Mouse (Mus musculus): ENCODE results near the gene S1pr5. TPM values are rescaled to one million over a fixed set of nuclear protein-coding genes. Genes with fewer than 3 reads are reported as not detected.
A peak's percentile ranks its signal among the peaks of the same experiment; 100 is the strongest.
"Not testable (repeated sequence)": the region's sequence is repeated elsewhere in the genome, so short reads cannot be mapped to it uniquely, and the experiment has no call there.

S1pr5 gene
- 6.2 and 6.3 TPM in 2 replicates for polyA plus RNA-seq (2015; fragmentation: Nextera tagmentation; extraction: Ambion mirVana)

DNA sequence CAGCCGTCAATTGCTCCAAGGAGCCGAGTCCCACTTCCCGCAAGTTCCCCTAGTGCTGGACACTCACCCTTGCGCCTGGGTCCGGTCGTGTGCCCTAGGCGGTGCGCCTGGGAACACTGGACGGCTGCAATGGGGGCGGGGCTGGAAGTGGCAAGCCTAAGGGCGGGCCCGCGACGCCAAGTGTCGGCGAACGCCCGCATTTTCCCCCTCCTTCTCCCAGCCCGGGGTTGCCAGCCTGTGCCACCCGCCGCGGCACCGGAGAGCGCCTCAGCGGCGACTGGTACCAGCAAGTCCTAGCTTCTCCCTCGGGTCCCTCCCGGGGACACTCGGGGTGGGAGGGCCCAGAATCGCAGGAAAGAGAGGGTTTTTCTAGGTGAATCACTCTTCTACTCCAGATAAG lies at the start of gene S1pr5:
S1pr5 (minus strand) TSS at position 118 of the 400 bp plus-strand sequence.
- H3K4me2 ChIP-seq, result peak within 1 kb of the TSS; percentile 38
- no peaks in the 10 kb centered on the region for H3K9me3 ChIP-seq
- no peak for ATAC-seq (ENCODE audit: insufficient number of reproducible peaks, low FRiP score, low TSS enrichment, low read depth)
- H3K9ac ChIP-seq, result 0 out of 2 replicates have a peak within 1 kb of the TSS, but pooled peaks have one; percentile 10
- H3K4me1 ChIP-seq, result peaks cover 26% of the 10 kb centered on the region
- H3K27me3 ChIP-seq, result peaks cover 78% of the 10 kb centered on the region
- 1% methylated on average over 30 of the region's 30 CpGs for WGBS
- peak within 1 kb of the TSS; percentile 30 for H3K4me3 ChIP-seq
- H3K36me3 ChIP-seq, result no peaks in the 10 kb centered on the region
- H3K27ac ChIP-seq, result no peak within 1 kb of the TSS

DNA sequence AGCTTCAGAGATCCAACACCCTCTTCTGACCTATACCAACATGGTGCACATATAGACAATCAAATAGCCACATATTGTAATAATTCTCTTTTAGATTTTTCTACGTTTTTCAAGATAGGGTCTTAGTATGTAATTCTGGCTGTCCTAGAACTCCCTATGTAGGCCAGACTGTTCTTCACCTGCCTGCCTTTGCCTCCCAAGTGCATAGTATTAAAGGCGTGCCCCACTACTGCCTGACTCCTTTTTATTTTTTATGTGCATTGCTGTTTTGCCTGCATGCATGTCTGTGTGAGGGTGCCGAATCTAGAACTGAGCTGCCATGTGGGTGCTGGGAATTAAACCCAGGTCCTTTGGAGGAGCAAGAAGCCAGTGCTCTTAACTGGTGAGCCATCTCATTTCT lies 44.0 kb upstream of the S1pr5 start:
- no peaks in the 10 kb centered on the region for H3K36me3 ChIP-seq
- 87% methylated on average over 3 of the region's 3 CpGs for WGBS
- peaks cover 22% of the 10 kb centered on the region for H3K4me1 ChIP-seq
- no peak for ATAC-seq (ENCODE audit: insufficient number of reproducible peaks, low FRiP score, low TSS enrichment, low read depth)
- H3K4me2 ChIP-seq, result no peak overlapping the region; the same call in 1 of the 2 replicates
- H3K4me3 ChIP-seq, result no peak overlapping the region
- H3K9ac ChIP-seq, result no peak overlapping the region
- H3K27ac ChIP-seq, result no peak overlapping the region
- H3K9me3 ChIP-seq, result no peaks in the 10 kb centered on the region
- no peaks in the 10 kb centered on the region for H3K27me3 ChIP-seq

DNA sequence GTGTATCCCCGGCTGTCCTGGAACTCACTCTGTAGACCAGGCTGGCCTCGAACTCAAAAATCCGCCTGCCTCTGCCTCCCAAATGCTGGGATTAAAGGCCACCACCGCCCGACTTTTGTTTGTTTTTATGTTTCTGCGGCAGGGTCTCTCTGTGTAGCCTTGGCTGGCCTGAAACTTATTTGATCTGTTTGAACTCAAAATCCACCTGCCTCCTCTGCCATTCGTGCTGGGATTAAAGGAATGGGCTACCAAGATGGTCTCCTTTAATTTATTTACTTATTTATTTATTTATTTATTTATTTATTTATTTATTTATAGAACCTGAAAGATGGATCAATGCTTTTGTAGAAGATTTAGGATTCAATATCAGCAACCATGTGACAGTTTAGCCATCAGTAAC lies 43.6 kb upstream of the S1pr5 start:
- not testable (repeated sequence) for H3K27me3 ChIP-seq; H3K36me3 ChIP-seq; ATAC-seq (ENCODE audit: insufficient number of reproducible peaks, low FRiP score, low TSS enrichment, low read depth); H3K9ac ChIP-seq; H3K9me3 ChIP-seq
- peak overlapping the region; percentile 82 for H3K27ac ChIP-seq
- peak overlapping the region; percentile 76 for H3K4me3 ChIP-seq
- H3K4me1 ChIP-seq, result peaks cover 26% of the 10 kb centered on the region
- H3K4me2 ChIP-seq, result peak overlapping the region; percentile 64
- 15% methylated on average over 7 of the region's 7 CpGs for WGBS

DNA sequence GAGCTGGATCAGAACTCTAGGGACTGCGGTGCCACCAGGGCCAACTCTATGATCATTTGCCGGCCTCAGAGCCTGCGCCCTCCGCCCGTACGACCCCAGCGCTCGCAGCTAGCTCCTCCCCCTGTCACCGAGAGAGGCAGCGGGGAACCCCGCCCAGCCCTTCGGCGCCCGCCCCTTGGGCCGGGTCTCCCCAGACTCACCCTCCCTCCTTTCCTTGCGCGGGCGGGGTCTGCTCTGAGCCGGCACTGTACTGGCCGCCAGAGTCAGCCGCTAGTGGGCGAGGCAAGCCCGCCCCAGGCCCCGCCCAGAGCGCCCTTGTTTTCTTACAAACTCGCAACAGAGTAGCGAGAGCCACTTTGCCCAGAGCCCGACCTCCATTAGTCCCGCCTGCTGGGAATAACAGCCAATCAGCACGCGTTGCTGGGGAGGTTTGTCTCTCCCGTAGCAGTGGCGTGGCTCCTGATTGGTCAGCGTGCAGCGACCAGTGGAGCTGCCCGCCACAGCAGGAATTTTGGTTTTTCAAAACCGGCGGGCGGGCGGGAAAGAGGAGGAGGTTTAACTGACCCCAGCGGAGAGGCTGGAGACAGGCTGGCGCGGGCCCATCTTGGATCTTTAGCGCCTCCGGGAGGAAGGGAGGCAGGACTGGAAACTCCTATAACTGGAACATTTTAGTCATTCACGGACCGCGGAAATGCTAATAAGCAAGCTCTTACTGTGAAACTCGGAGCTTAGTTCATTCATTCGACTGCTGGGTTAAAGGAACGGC lies 43.0 kb upstream of the S1pr5 start, which contains the start of gene Cdkn2d:
Cdkn2d (minus strand) TSS at position 386 of the 766 bp plus-strand sequence.
- Histone ChIP-seq H3K9ac (peak within 1 kb of the TSS; percentile 64), H3K4me2 (peak within 1 kb of the TSS; percentile 74), H3K4me3 (peak within 1 kb of the TSS; percentile 76), H3K4me1 (peaks cover 32% of the 10 kb centered on the region), H3K36me3 (no peaks in the 10 kb centered on the region; the same call in 1 of the 2 replicates), H3K27ac (peak within 1 kb of the TSS; percentile 82), H3K9me3 (no peaks in the 10 kb centered on the region), H3K27me3 (no peaks in the 10 kb centered on the region)
- ATAC-seq (ENCODE audit: insufficient number of reproducible peaks, low FRiP score, low TSS enrichment, low read depth), result peak; percentile 98
- under 1% methylated on average over 49 of the region's 51 CpGs for WGBS

DNA sequence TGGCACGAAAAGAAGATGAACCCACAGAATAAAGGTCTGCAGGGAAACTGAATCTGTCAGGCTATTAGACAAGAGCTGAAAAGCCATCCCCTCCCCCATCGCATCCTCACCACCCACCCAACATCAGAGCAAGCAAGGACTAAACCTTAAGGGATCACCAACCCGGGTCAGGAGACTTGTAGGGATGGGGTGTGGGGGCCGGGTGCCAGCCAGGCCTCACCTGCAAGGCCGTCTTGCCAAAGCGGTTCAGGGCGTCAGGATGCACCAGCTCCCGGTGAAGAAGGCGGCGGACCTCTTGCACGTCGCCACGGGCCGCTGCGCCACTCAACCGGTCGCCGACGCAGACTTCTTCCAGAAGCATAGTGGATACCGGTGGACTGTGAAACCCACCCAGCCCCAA lies 42.3 kb upstream of the S1pr5 start:
- under 1% methylated on average over 20 of the region's 20 CpGs for WGBS

DNA sequence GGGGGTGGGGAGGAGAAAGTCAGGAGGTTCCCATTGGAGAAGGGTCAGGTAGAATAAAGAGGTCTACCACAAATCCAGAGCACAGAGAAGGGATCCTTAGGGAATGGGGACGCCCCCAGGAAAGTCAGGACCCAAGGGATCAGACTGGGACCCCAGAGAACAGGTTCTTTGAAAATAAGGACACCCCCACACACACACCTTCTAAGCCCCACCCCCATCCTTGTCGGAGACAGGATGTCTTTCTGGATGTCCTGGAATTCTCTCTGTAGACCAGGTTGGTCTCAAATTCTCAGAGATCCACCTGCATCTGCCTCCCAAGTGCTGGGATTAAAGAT lies 41.1 kb upstream of the S1pr5 start:
- no peaks in the 10 kb centered on the region for H3K9me3 ChIP-seq
- H3K27ac ChIP-seq, result no peak overlapping the region
- peak overlapping the region; percentile 69; the same call in 1 of the 2 replicates for H3K4me2 ChIP-seq
- H3K36me3 ChIP-seq, result peaks cover 9% of the 10 kb centered on the region
- ATAC-seq (ENCODE audit: insufficient number of reproducible peaks, low FRiP score, low TSS enrichment, low read depth), result no peak
- H3K27me3 ChIP-seq, result no peaks in the 10 kb centered on the region
- WGBS, result 81% methylated on average over 2 of the region's 2 CpGs
- H3K9ac ChIP-seq, result no peak overlapping the region
- H3K4me3 ChIP-seq, result peak overlapping the region; percentile 76; the same call in 1 of the 2 replicates
- H3K4me1 ChIP-seq, result peaks cover 34% of the 10 kb centered on the region

More for the DNA sequence above, 42.3 kb upstream of the S1pr5 start:
- peak overlapping the region; percentile 82 for H3K27ac ChIP-seq
- peak overlapping the region; percentile 76 for H3K4me3 ChIP-seq
- no peaks in the 10 kb centered on the region for H3K27me3 ChIP-seq
- no peaks in the 10 kb centered on the region; the same call in 1 of the 2 replicates for H3K36me3 ChIP-seq
- H3K4me2 ChIP-seq, result peak overlapping the region; percentile 74
- H3K9ac ChIP-seq, result peak overlapping the region; percentile 64
- no peak for ATAC-seq (ENCODE audit: insufficient number of reproducible peaks, low FRiP score, low TSS enrichment, low read depth)
- peaks cover 34% of the 10 kb centered on the region for H3K4me1 ChIP-seq
- H3K9me3 ChIP-seq, result no peaks in the 10 kb centered on the region

DNA sequence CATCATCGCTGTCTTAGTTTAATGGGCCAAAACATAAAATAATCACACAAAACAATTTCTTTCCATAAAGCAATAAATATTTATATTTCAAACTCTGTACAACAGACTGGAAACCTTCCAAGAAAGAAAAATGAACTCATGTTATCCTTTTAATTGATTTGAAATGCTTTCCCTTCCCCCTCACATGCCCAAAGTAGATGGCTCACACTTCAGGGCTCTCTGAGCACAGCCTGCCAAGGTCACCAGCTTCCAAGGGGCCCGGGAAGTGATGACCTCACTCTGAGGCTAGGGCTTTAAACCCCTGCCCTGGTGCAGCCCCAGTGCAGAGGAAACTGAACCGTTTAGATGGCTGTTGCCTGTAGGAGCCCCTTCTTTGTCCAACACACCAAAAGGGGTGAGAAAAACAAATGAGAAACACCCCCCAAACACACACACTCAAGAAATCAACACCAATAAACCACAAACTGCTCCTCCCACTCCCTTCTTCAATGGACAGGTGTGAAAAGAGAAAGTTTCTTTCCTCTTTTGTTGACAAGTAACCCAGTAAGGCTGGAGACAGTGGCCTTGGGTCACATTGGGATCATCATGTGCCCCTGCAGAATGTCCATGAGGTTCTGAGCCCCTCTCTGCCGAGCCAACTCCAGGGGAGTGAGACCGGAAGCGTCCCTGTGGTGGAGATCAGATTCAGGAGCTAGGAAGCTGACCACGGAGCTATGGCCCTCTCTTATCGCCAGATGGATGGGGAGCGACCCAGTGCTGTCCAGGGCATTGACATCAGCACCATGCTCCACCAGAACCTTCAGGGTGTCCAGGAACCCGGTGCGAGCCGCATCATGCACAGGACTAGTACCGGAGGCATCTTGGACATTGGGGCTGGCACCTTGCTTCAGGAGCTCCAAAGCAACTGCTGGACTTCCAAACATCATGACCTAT lies 40.4 kb upstream of the S1pr5 start:
- peaks cover 34% of the 10 kb centered on the region for H3K4me1 ChIP-seq
- H3K36me3 ChIP-seq, result peaks cover 15% of the 10 kb centered on the region
- peak overlapping the region; percentile 69 for H3K4me2 ChIP-seq
- no peaks in the 10 kb centered on the region for H3K9me3 ChIP-seq
- peak overlapping the region; percentile 91 for H3K27ac ChIP-seq
- WGBS, result 73% methylated on average over 13 of the region's 13 CpGs
- H3K4me3 ChIP-seq, result peak overlapping the region; percentile 81
- 0 out of 2 replicates have a peak overlapping the region, but pooled peaks have one; percentile 23 for H3K9ac ChIP-seq
- no peak for ATAC-seq (ENCODE audit: insufficient number of reproducible peaks, low FRiP score, low TSS enrichment, low read depth)
- no peaks in the 10 kb centered on the region for H3K27me3 ChIP-seq

DNA sequence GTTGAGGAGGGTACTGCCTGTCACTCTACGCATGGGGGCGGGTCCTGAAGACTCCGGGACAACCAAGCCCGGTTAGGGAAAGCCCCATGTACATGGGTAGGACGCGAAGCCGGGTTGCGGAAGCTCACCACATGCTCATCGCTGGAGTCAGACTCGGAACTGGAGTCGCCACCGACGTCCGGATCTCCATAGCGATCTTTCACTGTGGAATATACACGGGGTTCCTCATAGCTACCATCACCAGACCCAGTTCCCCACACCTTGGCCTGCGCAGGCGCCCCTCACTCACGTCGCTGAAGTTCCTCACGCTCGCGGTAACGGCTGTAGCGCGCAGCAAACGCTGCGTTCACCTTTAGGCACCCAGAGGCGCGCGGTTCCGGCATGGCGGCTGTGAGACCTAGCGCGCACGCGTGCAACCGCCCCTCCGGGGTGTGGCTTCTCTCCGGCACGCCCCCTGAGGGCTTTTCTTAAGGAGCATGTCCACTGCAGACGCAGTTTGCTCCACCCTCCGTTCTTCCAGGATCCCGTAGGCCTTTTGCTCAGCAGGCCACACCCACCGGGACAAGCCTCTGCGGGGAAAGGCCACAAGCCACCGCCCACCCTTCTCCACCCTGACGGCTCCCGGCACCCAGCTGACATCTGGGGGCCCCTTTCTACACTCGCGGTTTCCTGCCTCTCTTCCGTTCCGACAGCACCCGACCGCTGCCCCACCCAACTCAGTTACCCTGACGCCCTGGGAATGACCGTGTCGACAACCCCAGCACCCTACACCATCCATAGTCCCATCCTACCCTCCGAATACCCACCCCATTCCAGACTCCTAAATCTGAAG lies 39.5 kb upstream of the S1pr5 start, which contains the start of gene Kri1:
Kri1 (minus strand) TSS at position 399 of the 832 bp plus-strand sequence.
- H3K36me3 ChIP-seq, result peaks cover 18% of the 10 kb centered on the region
- ATAC-seq (ENCODE audit: insufficient number of reproducible peaks, low FRiP score, low TSS enrichment, low read depth), result peak; percentile 77
- peak within 1 kb of the TSS; percentile 69 for H3K4me2 ChIP-seq
- H3K4me3 ChIP-seq, result peak within 1 kb of the TSS; percentile 81
- peaks cover 34% of the 10 kb centered on the region for H3K4me1 ChIP-seq
- no peaks in the 10 kb centered on the region for H3K9me3 ChIP-seq
- peak within 1 kb of the TSS; percentile 91 for H3K27ac ChIP-seq
- peak within 1 kb of the TSS; percentile 58 for H3K9ac ChIP-seq
- no peaks in the 10 kb centered on the region for H3K27me3 ChIP-seq
- WGBS, result under 1% methylated on average over 59 of the region's 59 CpGs

DNA sequence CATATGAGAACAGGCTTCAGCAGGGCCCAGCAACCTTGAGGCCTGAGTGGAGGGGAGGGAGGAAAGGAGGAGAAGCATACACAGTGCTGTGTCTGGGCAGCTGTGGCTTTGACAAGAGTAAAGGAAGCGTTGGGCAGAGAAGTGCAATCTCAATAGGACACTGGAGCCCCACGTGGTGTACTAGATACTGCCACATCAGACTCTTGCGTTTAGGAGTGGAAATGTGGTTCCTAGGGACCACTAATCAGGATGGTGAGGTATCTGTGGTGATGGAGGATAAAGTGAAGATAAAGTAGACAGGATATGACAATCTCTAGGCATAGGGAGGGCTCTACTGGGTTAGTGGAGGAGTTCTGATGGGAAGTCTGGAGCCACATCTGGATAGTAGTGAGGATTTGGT lies 38.5 kb upstream of the S1pr5 start:
- Histone ChIP-seq H3K9ac (peak overlapping the region; percentile 58; the same call in 1 of the 2 replicates), H3K9me3 (no peaks in the 10 kb centered on the region), H3K27ac (0 out of 2 replicates have a peak overlapping the region, but pooled peaks have one; percentile 4), H3K36me3 (peaks cover 24% of the 10 kb centered on the region), H3K27me3 (no peaks in the 10 kb centered on the region), H3K4me3 (peak overlapping the region; percentile 81), H3K4me2 (peak overlapping the region; percentile 69), H3K4me1 (peaks cover 34% of the 10 kb centered on the region)
- WGBS, result 71% methylated on average over 3 of the region's 3 CpGs
- ATAC-seq (ENCODE audit: insufficient number of reproducible peaks, low FRiP score, low TSS enrichment, low read depth), result no peak

DNA sequence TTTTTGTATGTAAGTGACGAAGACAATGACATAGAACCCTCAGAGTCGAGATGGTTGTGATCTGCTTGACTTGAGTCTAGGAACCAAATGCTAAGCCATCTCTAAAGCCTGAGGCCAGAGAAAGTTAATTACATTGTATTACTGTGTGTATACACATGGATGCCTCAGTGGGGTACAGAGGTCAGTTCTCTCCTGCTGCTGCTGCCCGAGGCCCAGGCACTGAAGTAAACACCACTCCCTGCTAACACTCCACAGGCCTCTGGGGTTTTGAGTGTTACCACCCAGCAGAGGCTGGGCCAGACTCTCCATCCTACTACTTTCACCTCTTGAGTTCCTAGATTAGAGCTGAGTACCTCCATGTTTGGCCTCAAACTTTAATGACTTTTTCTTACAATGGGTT lies 35.8 kb upstream of the S1pr5 start:
- H3K4me1 ChIP-seq, result peaks cover 18% of the 10 kb centered on the region
- no peak overlapping the region for H3K27ac ChIP-seq
- no peak overlapping the region for H3K4me3 ChIP-seq
- no peaks in the 10 kb centered on the region for H3K9me3 ChIP-seq
- 93% methylated on average over 3 of the region's 3 CpGs for WGBS
- H3K27me3 ChIP-seq, result no peaks in the 10 kb centered on the region
- peaks cover 50% of the 10 kb centered on the region for H3K36me3 ChIP-seq
- no peak for ATAC-seq (ENCODE audit: insufficient number of reproducible peaks, low FRiP score, low TSS enrichment, low read depth)
- H3K9ac ChIP-seq, result no peak overlapping the region
- no peak overlapping the region for H3K4me2 ChIP-seq

DNA sequence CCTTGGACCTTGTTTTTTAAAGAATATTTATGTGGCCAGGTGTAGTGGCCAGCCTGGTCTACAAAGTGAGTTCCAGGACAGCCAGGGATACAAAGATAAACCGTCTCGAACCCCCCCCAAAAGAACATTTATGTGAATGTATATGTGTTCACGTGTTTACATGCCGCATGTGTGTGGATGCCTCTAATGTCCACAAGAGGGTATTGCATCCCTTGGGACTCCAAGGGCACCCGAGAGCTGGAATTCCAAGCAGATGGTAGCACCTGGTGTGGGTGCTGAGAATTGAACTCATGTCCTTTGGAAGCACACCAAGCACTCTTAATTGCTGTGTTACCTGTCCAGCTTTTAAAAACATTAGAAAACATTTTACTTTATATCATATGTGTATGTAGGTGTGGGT lies 35.3 kb upstream of the S1pr5 start:
- no peak overlapping the region for H3K9ac ChIP-seq
- no peaks in the 10 kb centered on the region for H3K27me3 ChIP-seq
- ATAC-seq (ENCODE audit: insufficient number of reproducible peaks, low FRiP score, low TSS enrichment, low read depth), result no peak
- H3K27ac ChIP-seq, result no peak overlapping the region
- WGBS, result 89% methylated on average over 5 of the region's 5 CpGs
- no peak overlapping the region for H3K4me3 ChIP-seq
- H3K4me1 ChIP-seq, result peaks cover 14% of the 10 kb centered on the region
- H3K9me3 ChIP-seq, result no peaks in the 10 kb centered on the region
- H3K36me3 ChIP-seq, result peaks cover 53% of the 10 kb centered on the region
- H3K4me2 ChIP-seq, result no peak overlapping the region
